Mouse (Mus musculus): ENCODE measurements around the gene Abhd6. TPM values are rescaled to one million over a fixed set of nuclear protein-coding genes. Genes with fewer than 3 reads are reported as not detected.
A peak's percentile ranks its signal among the peaks of the same experiment; 100 is the strongest.

Abhd6 gene
- polyA plus RNA-seq, 1 experiment from 2014 or later: 33.5 TPM

- peaks cover 10% of the 10 kb centered on the region for H3K4me1 ChIP-seq (ENCODE audit: control insufficient read depth, insufficient read depth, low read length)
- DNase-seq (ENCODE audit: low spot score) (no peak), ATAC-seq (peak; percentile 58)
- peak overlapping the region; percentile 86 for H3K4me2 ChIP-seq (ENCODE audit: low read length)
- WGBS: 4% methylated on average over 11 of the region's 11 CpGs
- no peaks in the 10 kb centered on the region for H3K9me3 ChIP-seq (replicated peaks; ENCODE audit: control insufficient read depth, low read length)
- H3K36me3 ChIP-seq (ENCODE audit: control insufficient read depth, insufficient read depth, low read length): peaks cover 21% of the 10 kb centered on the region
- H3K4me3 ChIP-seq (ENCODE audit: low read depth, low read length): peak overlapping the region; percentile 71
- H3K27me3 ChIP-seq (replicated peaks; ENCODE audit: control insufficient read depth, insufficient read depth, low read length): no peaks in the 10 kb centered on the region
- peak overlapping the region; percentile 83 for H3K9ac ChIP-seq (ENCODE audit: low read length)
- peak overlapping the region; percentile 88 for H3K27ac ChIP-seq (ENCODE audit: low read depth, low read length)
Measured at GRCm38 (mm10) chr14:8080718-8081117, 78.0 kb downstream of the Abhd6 start.

GRCm38 (mm10) chr14:8082949-8083348 lies 80.2 kb downstream of the Abhd6 start:
- Histone ChIP-seq H3K36me3 (ENCODE audit: control insufficient read depth, insufficient read depth, low read length) (peaks cover 41% of the 10 kb centered on the region), H3K9ac (ENCODE audit: low read length) (no peak overlapping the region), H3K27me3 (replicated peaks; ENCODE audit: control insufficient read depth, insufficient read depth, low read length) (no peaks in the 10 kb centered on the region), H3K27ac (ENCODE audit: low read depth, low read length) (no peak overlapping the region), H3K4me2 (ENCODE audit: low read length) (no peak overlapping the region), H3K9me3 (replicated peaks; ENCODE audit: control insufficient read depth, low read length) (no peaks in the 10 kb centered on the region), H3K4me1 (ENCODE audit: control insufficient read depth, insufficient read depth, low read length) (peaks cover 10% of the 10 kb centered on the region), H3K4me3 (ENCODE audit: low read depth, low read length) (no peak overlapping the region)
- ATAC-seq (no peak), DNase-seq (ENCODE audit: low spot score) (no peak)
- WGBS: 96% methylated on average over 1 of the region's 1 CpGs

- WGBS: 95% methylated on average over 2 of the region's 2 CpGs
- H3K4me3 ChIP-seq (ENCODE audit: low read depth, low read length): no peak overlapping the region
- no peaks in the 10 kb centered on the region for H3K27me3 ChIP-seq (replicated peaks; ENCODE audit: control insufficient read depth, insufficient read depth, low read length)
- 0 out of 2 replicates have a peak, but pooled peaks cover 2% of the 10 kb centered on the region for H3K4me1 ChIP-seq (ENCODE audit: control insufficient read depth, insufficient read depth, low read length)
- no peaks in the 10 kb centered on the region for H3K9me3 ChIP-seq (replicated peaks; ENCODE audit: control insufficient read depth, low read length)
- no peak overlapping the region for H3K4me2 ChIP-seq (ENCODE audit: low read length)
- H3K36me3 ChIP-seq (ENCODE audit: control insufficient read depth, insufficient read depth, low read length): peaks cover 66% of the 10 kb centered on the region
- H3K27ac ChIP-seq (ENCODE audit: low read depth, low read length): no peak overlapping the region
- DNase-seq (ENCODE audit: low spot score) (no peak), ATAC-seq (no peak)
- no peak overlapping the region for H3K9ac ChIP-seq (ENCODE audit: low read length)
Measured at GRCm38 (mm10) chr14:8089016-8089415, 86.3 kb downstream of the Abhd6 start.

GRCm38 (mm10) chr14:8092573-8092972 lies 89.9 kb downstream of the Abhd6 start:
- Histone ChIP-seq H3K4me3 (ENCODE audit: low read depth, low read length) (no peak overlapping the region), H3K27me3 (replicated peaks; ENCODE audit: control insufficient read depth, insufficient read depth, low read length) (no peaks in the 10 kb centered on the region), H3K4me1 (ENCODE audit: control insufficient read depth, insufficient read depth, low read length) (0 out of 2 replicates have a peak, but pooled peaks cover 2% of the 10 kb centered on the region), H3K9ac (ENCODE audit: low read length) (no peak overlapping the region), H3K36me3 (ENCODE audit: control insufficient read depth, insufficient read depth, low read length) (peaks cover 33% of the 10 kb centered on the region), H3K27ac (ENCODE audit: low read depth, low read length) (no peak overlapping the region), H3K4me2 (ENCODE audit: low read length) (no peak overlapping the region), H3K9me3 (replicated peaks; ENCODE audit: control insufficient read depth, low read length) (no peaks in the 10 kb centered on the region)
- WGBS: 95% methylated on average over 2 of the region's 2 CpGs
- ATAC-seq (peak; percentile 45), DNase-seq (ENCODE audit: low spot score) (peak; percentile 90)

- Histone ChIP-seq H3K9me3 (replicated peaks; ENCODE audit: control insufficient read depth, low read length) (no peaks in the 10 kb centered on the region), H3K4me2 (ENCODE audit: low read length) (no peak overlapping the region), H3K4me3 (ENCODE audit: low read depth, low read length) (no peak overlapping the region), H3K36me3 (ENCODE audit: control insufficient read depth, insufficient read depth, low read length) (peaks cover 27% of the 10 kb centered on the region), H3K9ac (ENCODE audit: low read length) (0 out of 2 replicates have a peak overlapping the region, but pooled peaks have one; percentile 8), H3K4me1 (ENCODE audit: control insufficient read depth, insufficient read depth, low read length) (0 out of 2 replicates have a peak, but pooled peaks cover 2% of the 10 kb centered on the region), H3K27ac (ENCODE audit: low read depth, low read length) (peak overlapping the region; percentile 21; the same call in 1 of the 2 replicates), H3K27me3 (replicated peaks; ENCODE audit: control insufficient read depth, insufficient read depth, low read length) (no peaks in the 10 kb centered on the region)
- 40% methylated on average over 5 of the region's 5 CpGs for WGBS
- DNase-seq (ENCODE audit: low spot score) (no peak), ATAC-seq (no peak)
Measured at GRCm38 (mm10) chr14:8093427-8093826, 90.7 kb downstream of the Abhd6 start.

- no peak overlapping the region for H3K4me3 ChIP-seq (ENCODE audit: low read depth, low read length)
- no peak overlapping the region for H3K27ac ChIP-seq (ENCODE audit: low read depth, low read length)
- peaks cover 11% of the 10 kb centered on the region for H3K36me3 ChIP-seq (ENCODE audit: control insufficient read depth, insufficient read depth, low read length)
- no peak overlapping the region for H3K4me2 ChIP-seq (ENCODE audit: low read length)
- H3K9me3 ChIP-seq (replicated peaks; ENCODE audit: control insufficient read depth, low read length): no peaks in the 10 kb centered on the region
- peaks cover 12% of the 10 kb centered on the region for H3K4me1 ChIP-seq (ENCODE audit: control insufficient read depth, insufficient read depth, low read length)
- WGBS: 58% methylated on average over 3 of the region's 3 CpGs
- no peaks in the 10 kb centered on the region for H3K27me3 ChIP-seq (replicated peaks; ENCODE audit: control insufficient read depth, insufficient read depth, low read length)
- H3K9ac ChIP-seq (ENCODE audit: low read length): no peak overlapping the region
- DNase-seq (ENCODE audit: low spot score) (peak; percentile 25), ATAC-seq (no peak)
Measured at GRCm38 (mm10) chr14:8094931-8095561, 92.3 kb downstream of the Abhd6 start.

- H3K9ac ChIP-seq (ENCODE audit: low read length): no peak overlapping the region
Measured at GRCm38 (mm10) chr14:8095562-8095950, 92.9 kb downstream of the Abhd6 start.

GRCm38 (mm10) chr14:8097978-8098686 lies 95.4 kb downstream of the Abhd6 start, which contains the start of gene Pxk:
Gene Pxk (plus strand): TSS chr14:8098211.
- WGBS: under 1% methylated on average over 69 of the region's 89 CpGs

More at GRCm38 (mm10) chr14:8095562-8095950, 92.9 kb downstream of the Abhd6 start:
- Histone ChIP-seq H3K4me2 (ENCODE audit: low read length) (no peak overlapping the region), H3K9me3 (replicated peaks; ENCODE audit: control insufficient read depth, low read length) (no peaks in the 10 kb centered on the region), H3K4me1 (ENCODE audit: control insufficient read depth, insufficient read depth, low read length) (peaks cover 12% of the 10 kb centered on the region), H3K36me3 (ENCODE audit: control insufficient read depth, insufficient read depth, low read length) (peaks cover 6% of the 10 kb centered on the region), H3K27ac (ENCODE audit: low read depth, low read length) (no peak overlapping the region), H3K27me3 (replicated peaks; ENCODE audit: control insufficient read depth, insufficient read depth, low read length) (no peaks in the 10 kb centered on the region), H3K4me3 (ENCODE audit: low read depth, low read length) (no peak overlapping the region)
- no peak for ATAC-seq
- 79% methylated on average over 7 of the region's 7 CpGs for WGBS
- DNase-seq (ENCODE audit: low spot score): no peak

GRCm38 (mm10) chr14:8098687-8098995 lies 95.9 kb downstream of the Abhd6 start:
- WGBS: under 1% methylated on average over 5 of the region's 5 CpGs
- no peaks in the 10 kb centered on the region for H3K27me3 ChIP-seq (replicated peaks; ENCODE audit: control insufficient read depth, insufficient read depth, low read length)
- peak; percentile 58 for DNase-seq (ENCODE audit: low spot score)
- peaks cover 19% of the 10 kb centered on the region for H3K4me1 ChIP-seq (ENCODE audit: control insufficient read depth, insufficient read depth, low read length)
- H3K9ac ChIP-seq (ENCODE audit: low read length): peak overlapping the region; percentile 84
- no peaks in the 10 kb centered on the region for H3K9me3 ChIP-seq (replicated peaks; ENCODE audit: control insufficient read depth, low read length)
- peak overlapping the region; percentile 63 for H3K4me2 ChIP-seq (ENCODE audit: low read length)
- ATAC-seq: no peak
- 0 out of 2 replicates have a peak, but pooled peaks cover 5% of the 10 kb centered on the region for H3K36me3 ChIP-seq (ENCODE audit: control insufficient read depth, insufficient read depth, low read length)
- H3K27ac ChIP-seq (ENCODE audit: low read depth, low read length): peak overlapping the region; percentile 66
- peak overlapping the region; percentile 87 for H3K4me3 ChIP-seq (ENCODE audit: low read depth, low read length)

More at GRCm38 (mm10) chr14:8097978-8098686, 95.4 kb downstream of the Abhd6 start, which contains the start of gene Pxk:
- Histone ChIP-seq H3K9ac (ENCODE audit: low read length) (peak within 1 kb of the TSS; percentile 84), H3K4me3 (ENCODE audit: low read depth, low read length) (peak within 1 kb of the TSS; percentile 87), H3K9me3 (replicated peaks; ENCODE audit: control insufficient read depth, low read length) (no peaks in the 10 kb centered on the region), H3K36me3 (ENCODE audit: control insufficient read depth, insufficient read depth, low read length) (0 out of 2 replicates have a peak, but pooled peaks cover 5% of the 10 kb centered on the region), H3K27ac (ENCODE audit: low read depth, low read length) (peak within 1 kb of the TSS; percentile 66), H3K27me3 (replicated peaks; ENCODE audit: control insufficient read depth, insufficient read depth, low read length) (no peaks in the 10 kb centered on the region), H3K4me2 (ENCODE audit: low read length) (peak within 1 kb of the TSS; percentile 63), H3K4me1 (ENCODE audit: control insufficient read depth, insufficient read depth, low read length) (peaks cover 16% of the 10 kb centered on the region)
- peak; percentile 96 for ATAC-seq
- DNase-seq (ENCODE audit: low spot score): peak; percentile 94
